Mouse (Mus musculus) spleen, embryonic (tissue): ENCODE results near the gene Tmem243.

Experiments
- CTCF ChIA-PET: fragments of 350-600 bp; sonication (Branson Sonifier 250); formaldehyde crosslinking; loops from one replicate; lab custom pipeline; 2022; lab: Charles Lee

The Tmem243 gene

DNA sequence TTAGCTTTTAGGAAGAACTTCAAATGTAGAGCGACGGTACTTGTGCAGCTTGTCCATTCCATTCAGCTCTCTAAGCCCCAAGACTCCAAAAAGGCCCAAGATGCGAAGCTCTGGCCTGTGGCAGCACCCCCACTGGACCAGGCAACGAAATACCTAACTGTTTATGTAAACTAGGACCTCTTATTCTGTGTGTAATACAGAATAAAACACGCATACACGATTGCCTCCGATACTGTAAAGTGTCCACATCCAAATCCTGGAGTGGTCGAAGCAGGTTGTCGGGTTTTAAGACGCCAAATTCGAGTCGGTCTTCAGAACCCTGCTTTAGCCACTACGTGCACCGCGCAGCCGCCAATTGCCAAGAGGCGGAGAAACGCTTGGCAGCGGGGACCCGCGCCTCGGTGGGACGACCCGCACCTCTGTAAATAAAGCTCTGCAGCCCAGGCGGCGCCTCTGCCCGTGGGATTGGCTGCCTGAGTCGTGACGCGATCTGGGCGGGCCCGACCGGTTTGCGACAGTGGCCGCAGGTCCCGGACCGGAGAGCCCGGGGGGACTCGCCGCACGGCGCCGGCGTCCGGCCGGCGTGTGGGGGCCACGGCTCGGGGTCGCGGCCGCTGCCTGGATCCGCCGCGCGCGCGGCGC, at the start of gene Tmem243:
TSS of gene Tmem243 (plus strand) at position 462 of the 642 bp plus-strand sequence.
- CTCF ChIA-PET, result interaction anchor here (0.6 to 1.0 kb wide), 2 partner anchors 9 to 15 kb away, joined by 3 to 4 read pairs; no protein-coding TSS in a partner anchor

GRCm38 (mm10) chr5:9056020-9056660, 44.3 kb upstream of the Tmem243 start:
- CTCF ChIA-PET, result interaction anchor here (0.6 to 1.2 kb wide), 5 partner anchors 23 to 565 kb away, joined by 3 to 7 read pairs (median 3); partner anchors contain the start of gene Crot

- CTCF ChIA-PET, result no interaction called here
Measured at GRCm38 (mm10) chr5:9057277-9057879, 43.1 kb upstream of the Tmem243 start.

- CTCF ChIA-PET, result no interaction called here
Measured at GRCm38 (mm10) chr5:9059303-9060023, 41.0 kb upstream of the Tmem243 start.

GRCm38 (mm10) chr5:9060228-9060627, 40.2 kb upstream of the Tmem243 start:
- CTCF ChIA-PET, result no interaction called here

GRCm38 (mm10) chr5:9064217-9064616, 36.3 kb upstream of the Tmem243 start:
- CTCF ChIA-PET, result no interaction called here

DNA sequence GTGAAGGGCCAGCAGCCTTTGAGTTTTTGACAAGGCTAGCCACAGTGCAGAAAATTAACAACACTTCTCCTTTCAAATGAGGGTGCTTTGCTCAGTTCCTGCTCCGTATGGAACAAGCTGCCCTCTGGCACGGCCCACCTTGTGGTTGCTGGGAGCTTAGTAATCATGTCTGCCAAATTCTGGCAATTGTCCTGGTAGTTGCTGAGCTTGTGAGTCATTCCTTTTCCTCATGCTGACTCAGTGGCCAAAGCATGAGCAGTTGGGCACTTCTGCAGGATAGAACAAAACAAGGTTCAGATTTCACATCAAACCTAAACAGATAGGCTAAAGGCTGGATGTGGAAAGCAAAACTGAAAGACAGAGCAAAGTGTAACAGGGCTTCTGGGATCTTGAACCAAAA, 31.6 kb upstream of the Tmem243 start:
- CTCF ChIA-PET, result no interaction called here

DNA sequence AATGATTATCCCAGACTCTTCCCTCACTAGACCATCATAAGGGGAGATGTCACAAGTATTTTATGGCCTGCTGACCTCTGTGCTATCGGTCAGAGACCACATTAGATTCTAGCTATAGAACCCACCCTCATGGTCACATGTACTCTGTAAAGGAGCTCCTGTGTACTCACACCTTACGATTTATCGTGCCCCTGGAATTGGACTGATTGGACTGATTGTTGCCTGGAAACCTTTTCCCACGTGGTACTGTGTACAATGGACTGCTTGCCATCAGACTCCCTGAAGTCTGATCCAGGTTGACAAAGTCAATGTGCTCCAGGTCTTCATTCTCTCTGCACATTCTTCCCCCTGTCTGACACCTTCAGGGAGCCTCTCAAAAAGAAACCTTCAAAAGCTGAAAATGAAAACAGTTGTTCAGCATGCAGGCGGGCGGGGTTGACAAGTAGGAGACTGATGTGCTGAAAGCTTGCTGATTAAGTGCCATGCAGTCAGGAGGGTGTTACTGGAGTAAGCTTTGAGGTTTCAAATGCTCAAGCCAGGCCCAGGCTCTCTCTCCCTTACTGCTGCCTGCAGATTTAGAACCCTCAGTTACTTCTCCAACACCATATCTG, 30.8 kb upstream of the Tmem243 start:
- CTCF ChIA-PET, result no interaction called here

GRCm38 (mm10) chr5:9071360-9071759, 29.1 kb upstream of the Tmem243 start:
- CTCF ChIA-PET, result interaction anchor here (0.6 kb wide), 1 partner anchor 48 kb away, joined by 6 read pairs; no protein-coding TSS in a partner anchor

DNA sequence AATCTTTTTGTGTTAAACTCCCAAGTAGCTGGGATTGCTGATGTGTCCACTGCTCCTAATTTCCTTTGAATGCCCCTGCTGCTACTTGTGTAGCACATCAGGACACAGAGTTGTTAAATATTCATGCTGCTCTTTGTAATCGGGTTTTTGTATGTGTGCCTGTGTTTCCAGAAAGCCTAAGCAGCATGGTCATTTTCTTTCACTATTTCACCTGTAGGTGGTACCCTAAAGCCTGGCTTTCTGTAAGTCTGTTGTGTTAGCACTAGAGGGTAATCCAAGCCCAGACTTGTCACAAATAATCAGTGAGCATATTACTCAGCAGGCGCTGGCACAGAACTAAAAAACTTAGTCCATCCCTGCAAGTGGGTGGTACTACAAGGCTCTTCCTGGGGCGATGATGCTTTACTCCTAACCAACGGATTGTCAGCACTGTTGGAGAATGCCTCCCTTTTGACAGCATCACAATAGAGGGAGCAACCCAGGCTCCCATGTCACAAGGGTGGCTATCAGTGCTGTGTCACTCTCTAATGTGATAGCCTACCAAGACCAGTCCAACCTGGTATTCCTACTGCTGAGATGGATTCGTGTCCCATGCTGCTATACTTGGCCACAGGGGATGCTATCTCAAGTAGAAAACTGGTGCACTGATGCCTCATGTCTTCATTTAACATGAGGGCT, 27.2 kb upstream of the Tmem243 start:
- CTCF ChIA-PET, result interaction anchor here (1.0 kb wide), 1 partner anchor 39 kb away, joined by 4 read pairs; no protein-coding TSS in a partner anchor

DNA sequence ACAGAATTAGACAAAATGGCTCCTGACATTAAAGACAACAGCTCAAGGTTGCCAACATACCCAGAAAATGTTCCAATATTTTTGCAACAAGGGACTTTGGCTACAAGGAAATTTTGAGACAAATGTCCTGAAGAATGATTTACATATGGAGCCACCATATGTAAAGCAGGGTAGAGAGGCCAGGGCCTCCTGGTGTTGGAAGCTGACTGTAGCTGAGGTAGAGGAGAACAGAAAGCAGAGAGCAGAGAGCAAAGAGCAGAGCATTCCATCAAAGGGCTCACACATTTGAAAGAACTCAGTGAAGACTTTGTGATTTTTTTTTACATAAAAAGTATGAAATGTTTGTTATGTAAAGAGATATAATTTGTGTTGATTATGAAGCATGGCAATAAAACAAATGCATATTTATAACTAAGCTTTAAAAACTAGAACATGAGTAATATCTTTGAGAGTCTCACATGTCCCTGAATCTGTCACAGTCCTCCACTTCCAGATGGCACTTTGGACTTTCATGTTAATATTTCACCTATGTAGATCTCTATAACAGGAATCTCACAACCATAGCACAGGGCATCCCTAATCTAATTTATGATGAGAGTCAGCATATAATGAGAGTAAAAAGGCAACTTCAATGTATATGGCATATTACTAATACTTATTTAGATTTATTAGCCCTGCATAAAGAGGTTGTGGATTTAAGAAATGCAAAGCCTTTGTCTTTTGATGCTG, 20.5 kb upstream of the Tmem243 start:
- CTCF ChIA-PET, result no interaction called here

- CTCF ChIA-PET, result no interaction called here
Measured at GRCm38 (mm10) chr5:9086924-9087719, 13.3 kb upstream of the Tmem243 start.

GRCm38 (mm10) chr5:9090493-9091106, 9.9 kb upstream of the Tmem243 start:
- CTCF ChIA-PET, result interaction anchor here (1.1 to 1.2 kb wide), 2 partner anchors 9 to 13 kb away, joined by 4 read pairs; no protein-coding TSS in a partner anchor

DNA sequence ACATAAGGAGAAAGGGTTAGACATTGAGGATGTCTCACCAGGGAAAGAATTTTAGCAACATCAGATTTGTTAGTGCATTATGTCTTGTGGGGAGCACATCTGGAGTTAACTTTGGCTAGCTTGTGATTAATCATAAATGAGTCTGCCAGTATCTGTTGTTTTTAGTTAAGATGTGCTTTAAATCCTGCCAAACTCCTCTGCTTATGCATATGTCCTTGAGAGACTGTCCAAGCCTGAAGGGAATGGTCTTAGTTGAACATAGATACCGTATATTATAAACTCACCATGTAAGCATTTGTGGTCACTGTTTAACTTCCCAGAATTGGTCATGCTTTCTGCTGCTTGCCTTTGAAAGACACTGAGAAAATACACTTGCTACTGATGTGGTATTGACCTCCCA, 7.8 kb upstream of the Tmem243 start:
- CTCF ChIA-PET, result no interaction called here

GRCm38 (mm10) chr5:9093490-9093889, 7.0 kb upstream of the Tmem243 start:
- CTCF ChIA-PET, result no interaction called here

DNA sequence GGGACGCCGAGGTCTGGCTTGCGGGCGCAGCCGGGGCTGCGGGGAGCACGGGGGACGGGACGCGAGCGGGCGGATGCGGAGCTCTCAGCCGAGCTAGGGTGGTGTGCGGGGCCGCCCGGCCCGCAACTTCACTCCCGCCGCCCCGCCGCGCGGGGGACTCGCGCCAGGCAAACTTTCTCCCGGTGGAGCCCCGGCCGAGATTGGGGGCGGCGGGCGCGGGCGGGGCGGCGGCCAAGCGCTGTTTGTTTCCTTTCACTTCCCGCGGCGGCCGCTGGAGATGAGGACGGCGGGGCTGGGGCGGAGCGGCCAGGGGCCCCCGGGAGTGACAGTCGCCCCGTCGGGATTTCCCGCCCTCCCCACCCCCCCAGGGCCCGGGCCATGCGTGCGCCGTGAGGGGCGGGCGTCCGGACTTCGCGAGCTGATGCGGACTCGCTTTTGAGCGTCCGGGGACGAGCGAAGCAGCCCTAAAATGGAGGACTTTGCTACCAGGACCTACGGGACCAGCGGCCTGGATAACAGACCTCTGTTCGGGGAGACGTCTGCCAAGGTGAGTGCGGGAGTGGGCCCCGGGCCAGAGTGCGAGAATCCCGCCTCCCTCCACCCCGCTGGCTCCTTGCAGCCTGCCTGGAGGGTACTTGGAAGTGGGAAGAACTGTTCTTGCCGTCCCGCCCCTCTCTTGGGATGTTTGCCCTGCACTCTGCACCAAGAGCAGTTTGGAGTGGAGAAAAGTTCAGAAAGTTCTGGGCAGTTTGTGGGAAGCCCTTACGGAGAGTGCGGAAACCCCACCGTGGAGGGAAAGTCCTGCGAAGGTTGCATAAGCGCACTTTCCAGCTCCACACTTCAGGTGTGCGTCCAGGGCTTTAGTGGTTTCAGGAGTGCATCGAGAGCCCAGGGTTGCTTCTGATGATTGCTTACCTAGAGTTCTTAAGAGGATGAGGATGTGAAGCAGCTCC, 657 bp downstream of the Tmem243 start:
- CTCF ChIA-PET, result interaction anchor here (0.6 kb wide), 3 partner anchors 16 to 677 kb away, joined by 3 to 7 read pairs (median 4); no protein-coding TSS in a partner anchor

DNA sequence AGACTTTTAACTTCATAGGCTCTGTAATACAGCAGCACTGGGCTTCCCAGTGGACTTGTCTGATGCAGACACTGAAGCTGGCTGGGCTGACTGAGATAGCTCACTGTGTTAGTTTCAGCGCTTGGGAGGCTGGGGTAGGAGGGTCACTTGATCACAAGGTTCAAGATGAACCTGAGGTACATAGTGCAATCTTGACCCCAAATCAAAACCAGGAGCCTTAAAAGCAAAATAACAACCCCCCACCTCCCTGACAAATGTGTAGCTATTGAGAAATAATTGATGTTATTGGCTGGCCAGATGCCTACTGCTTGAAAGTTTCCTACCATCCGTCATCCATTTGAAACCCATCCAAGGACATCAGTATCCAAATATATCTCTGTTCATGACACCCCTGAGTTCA, 2.2 kb downstream of the Tmem243 start:
- CTCF ChIA-PET, result interaction anchor here (0.6 to 1.2 kb wide), 5 partner anchors 9 to 493 kb away, joined by 3 to 4 read pairs (median 4); no protein-coding TSS in a partner anchor
